8 mouse cellular contexts compared by ENCODE assay signal in the genomic region with DNA sequence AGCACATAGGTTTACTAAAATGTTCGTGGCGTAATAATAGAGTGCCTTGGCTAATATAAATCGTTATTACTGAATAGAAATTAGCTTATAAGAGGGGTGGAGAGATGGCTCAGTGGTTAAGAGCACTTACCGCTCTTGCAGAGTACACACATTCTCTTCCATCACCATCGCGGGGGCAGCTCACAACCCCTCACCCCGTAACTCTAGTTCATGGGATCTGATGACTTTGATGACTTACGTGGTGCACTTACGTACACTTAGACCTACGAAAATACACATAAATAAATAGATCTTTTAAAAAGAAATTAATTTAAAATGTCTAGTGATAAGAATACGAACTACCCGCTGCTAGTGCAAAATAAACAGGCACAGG. TPM values are rescaled to one million over a fixed set of nuclear protein-coding genes. Genes with fewer than 3 reads are reported as not detected.
A peak's percentile ranks its signal among the peaks of the same experiment; 100 is the strongest.
DNase-seq lines count a peak whose midpoint lies in the region; ATAC-seq and TF ChIP-seq lines count a peak whose summit lies in the region.

No protein-coding gene starts in this region.

- no peak for TF ChIP-seq POLR2A in liver, adult 2 months (IDR thresholded peaks at IDR 0.05; ENCODE audit: extremely low read depth, insufficient read depth, low read length)
- TF ChIP-seq POLR2A in cerebellum, adult 2 months (IDR thresholded peaks at IDR 0.05; ENCODE audit: borderline replicate concordance, insufficient read depth, low read length): no peak

- H3K9ac ChIP-seq in liver, adult 2 months (ENCODE audit: low read depth, low read length): 0 out of 2 replicates have a peak overlapping the region, but pooled peaks have one; percentile 18
- peak overlapping the region; percentile 78 for H3K9ac ChIP-seq in forebrain, embryonic 13.5 days
- H3K9ac ChIP-seq in neural tube, embryonic 15.5 days (replicated peaks): peak overlapping the region; percentile 61; the same call in 1 of the 2 replicates

- peak overlapping the region; percentile 30 for H3K4me3 ChIP-seq in liver, adult 2 months (ENCODE audit: insufficient read depth, low read depth, low read length)
- peak overlapping the region; percentile 80 for H3K4me3 ChIP-seq in cerebellum, adult 2 months (replicated peaks; ENCODE audit: insufficient read depth, low read depth, low read length)
- peak overlapping the region; percentile 64 for H3K4me3 ChIP-seq in forebrain, embryonic 13.5 days
- H3K4me3 ChIP-seq in neural tube, embryonic 15.5 days (replicated peaks): peak overlapping the region; percentile 68

- H3K9me3 ChIP-seq in forebrain, embryonic 13.5 days (replicated peaks): no peaks in the 10 kb centered on the region
- H3K9me3 ChIP-seq in neural tube, embryonic 15.5 days (replicated peaks): no peaks in the 10 kb centered on the region

- H3K4me1 ChIP-seq in liver, adult 2 months (ENCODE audit: control insufficient read depth, insufficient read depth, low read length): 0 out of 2 replicates have a peak, but pooled peaks cover 5% of the 10 kb centered on the region
- peaks cover 3% of the 10 kb centered on the region; the same call in 1 of the 2 replicates for H3K4me1 ChIP-seq in cerebellum, adult 2 months (ENCODE audit: control insufficient read depth, insufficient read depth, low read length)
- H3K4me1 ChIP-seq in forebrain, embryonic 13.5 days: peaks cover 7% of the 10 kb centered on the region; the same call in 1 of the 2 replicates
- peaks cover 8% of the 10 kb centered on the region for H3K4me1 ChIP-seq in neural tube, embryonic 15.5 days

- no peaks in the 10 kb centered on the region for H3K79me2 ChIP-seq in liver, adult 2 months (ENCODE audit: control insufficient read depth, insufficient read depth, low read length)

- no peak for TF ChIP-seq CTCF in liver, adult 2 months (IDR thresholded peaks at IDR 0.05; ENCODE audit: low read depth, low read length)
- TF ChIP-seq CTCF in cerebellum, adult 2 months (IDR thresholded peaks at IDR 0.05; ENCODE audit: borderline replicate concordance, insufficient read depth, low read depth, low read length): no peak

- peak overlapping the region; percentile 84 for H3K4me2 ChIP-seq in forebrain, embryonic 13.5 days
- H3K4me2 ChIP-seq in neural tube, embryonic 15.5 days: peak overlapping the region; percentile 62

- no peaks in the 10 kb centered on the region for H3K27me3 ChIP-seq in liver, adult 2 months (ENCODE audit: control insufficient read depth, insufficient read depth, low read length)
- H3K27me3 ChIP-seq in cerebellum, adult 2 months (ENCODE audit: control insufficient read depth, insufficient read depth, low read length): no peaks in the 10 kb centered on the region
- H3K27me3 ChIP-seq in forebrain, embryonic 13.5 days: no peaks in the 10 kb centered on the region
- H3K27me3 ChIP-seq in neural tube, embryonic 15.5 days (replicated peaks): no peaks in the 10 kb centered on the region; the same call in 1 of the 2 replicates

- ATAC-seq in forebrain, embryonic 13.5 days: peak; percentile 7
- peak; percentile 27; the same call in 1 of the 2 replicates for ATAC-seq in neural tube, embryonic 15.5 days (ENCODE audit: low FRiP score)

- 41% methylated on average over 12 of the region's 12 CpGs for WGBS in liver, adult 2 months
- WGBS in cerebellum, adult 2 months: 36% methylated on average over 12 of the region's 12 CpGs
- WGBS in forebrain, embryonic 13.5 days: 46% methylated on average over 12 of the region's 12 CpGs
- WGBS in neural tube, embryonic 15.5 days: 39% methylated on average over 12 of the region's 12 CpGs

- no peaks in the 10 kb centered on the region for H3K36me3 ChIP-seq in liver, adult 2 months (ENCODE audit: control insufficient read depth, insufficient read depth, low read length)
- no peaks in the 10 kb centered on the region for H3K36me3 ChIP-seq in forebrain, embryonic 13.5 days (ENCODE audit: poor library complexity, severe bottlenecking)
- no peaks in the 10 kb centered on the region for H3K36me3 ChIP-seq in neural tube, embryonic 15.5 days

- DNase-seq in liver, adult 2 months (ENCODE audit: extremely low read depth, low read depth, low spot score): no peak
- no peak for DNase-seq in liver
- peak; percentile 16 to 20 for DNase-seq in cerebellum, adult 2 months
- DNase-seq in kidney, postnatal 14 days: peak; percentile 5
- DNase-seq in ovary, adult 18-20 months (ENCODE audit: low spot score): no peak
- no peak for DNase-seq in gastrocnemius, postnatal 4 days (ENCODE audit: low spot score in 2 of 2)

- H3K27ac ChIP-seq in liver, adult 2 months (replicated peaks; ENCODE audit: insufficient read depth, low read depth, low read length): no peak overlapping the region
- no peak overlapping the region for H3K27ac ChIP-seq in cerebellum, adult 2 months (ENCODE audit: insufficient read depth, low read length)
- H3K27ac ChIP-seq in forebrain, embryonic 13.5 days: no peak overlapping the region
- peak overlapping the region; percentile 97 for H3K27ac ChIP-seq in neural tube, embryonic 15.5 days (replicated peaks)

RNA-seq across cellular contexts. Expression of gene Prdm9, which starts 0.8 kb away (rescaled TPM):
- 4.9 and 5.4 TPM in 2 replicates for total RNA-seq in liver, adult 2 months (2014; rRNA removed)
- polyA plus RNA-seq in liver, adult 2 months (2012; rRNA removed): 1.8 and 2.5 TPM in 2 replicates
- 4.3 and 4.8 TPM in 2 replicates for polyA plus RNA-seq in cerebellum, adult 2 months (2012; rRNA removed)
- 2.3 and 3.5 TPM in 2 replicates for polyA plus RNA-seq in forebrain, embryonic 13.5 days (2015; fragmentation: Nextera tagmentation; extraction: Ambion mirVana)
- 1.8 and 2.3 TPM in 2 replicates for polyA plus RNA-seq in neural tube, embryonic 15.5 days (2015; fragmentation: Nextera tagmentation; extraction: Ambion mirVana)
- 1 to 10 TPM; 3.5 to 5.0 TPM for total RNA-seq in gastrocnemius, postnatal 4 days (2021)

RNA-seq across cellular contexts. Expression of gene Pdcd2, which starts 37.8 kb away (rescaled TPM):
- 25.9 and 32.9 TPM in 2 replicates for total RNA-seq in liver, adult 2 months (2014; rRNA removed)
- polyA plus RNA-seq in liver, adult 2 months (2012; rRNA removed): 20.8 and 25.1 TPM in 2 replicates
- 26.3 and 28.1 TPM in 2 replicates for polyA plus RNA-seq in cerebellum, adult 2 months (2012; rRNA removed)
- 59.0 and 61.8 TPM in 2 replicates for polyA plus RNA-seq in forebrain, embryonic 13.5 days (2015; fragmentation: Nextera tagmentation; extraction: Ambion mirVana)
- polyA plus RNA-seq in neural tube, embryonic 15.5 days (2015; fragmentation: Nextera tagmentation; extraction: Ambion mirVana): 63.4 and 66.6 TPM in 2 replicates
- 10 to 100 TPM; 18.5 to 25.8 TPM for total RNA-seq in gastrocnemius, postnatal 4 days (2021)

Comparison
In these comparisons a context has a peak if more than half of its experiments do, and no peak if none do; other contexts are left out.
1. DNase-seq: peak in cerebellum, adult 2 months (2 of 2) and kidney, postnatal 14 days (single experiment); none in liver, adult 2 months (single experiment), liver (single experiment), ovary, adult 18-20 months (single experiment) and gastrocnemius, postnatal 4 days (0 of 2).
2. H3K4me3 ChIP-seq: peak in every context shown above with its lines; median percentile 80 in cerebellum, adult 2 months; 68 in neural tube, embryonic 15.5 days; 64 in forebrain, embryonic 13.5 days; 30 in liver, adult 2 months.
3. H3K9ac ChIP-seq: peak in every context shown above with its lines; median percentile 78 in forebrain, embryonic 13.5 days; 61 in neural tube, embryonic 15.5 days; 18 in liver, adult 2 months.